Mouse (Mus musculus): Measurements from ENCODE around the gene Marveld1. TPM values are rescaled to one million over a fixed set of nuclear protein-coding genes. Genes with fewer than 3 reads are reported as not detected.

The Marveld1 gene
- total RNA-seq, 2 experiments from 2014 or later: 9.8 to 9.9 TPM

DNA sequence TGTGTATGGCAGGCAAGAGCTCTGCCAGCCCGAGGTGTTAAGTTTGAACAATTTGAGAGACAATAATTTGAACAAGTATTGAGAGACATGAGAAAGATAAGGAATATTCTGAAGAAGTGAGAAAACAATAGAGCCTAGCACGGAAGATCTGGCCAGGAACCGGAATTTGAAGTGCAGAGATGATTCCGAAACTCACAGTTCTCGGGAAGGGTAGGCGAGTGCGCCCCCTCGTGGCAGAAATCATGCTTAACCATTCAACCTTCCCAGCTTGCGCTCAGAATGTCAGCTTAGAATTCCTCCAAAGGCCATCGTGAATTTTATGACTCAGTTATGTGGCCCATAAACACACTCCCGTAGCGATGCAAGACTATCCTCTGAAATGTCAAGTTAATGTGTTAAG lies 18.9 kb downstream of the Marveld1 start:
- intact Hi-C loops (cut with DNase I): loop anchor here (2.0 to 5.0 kb wide), 3 partner anchors 21 to 129 kb away; partner anchors contain the start of genes Ankrd2 and Pi4k2a

GRCm38 (mm10) chr19:42166766-42167165 lies 19.6 kb downstream of the Marveld1 start:
- no peak for DNase-seq (ENCODE audit: low spot score in 2 of 2)
- intact Hi-C loops (cut with DNase I): loop anchor here (2.0 to 5.0 kb wide), 3 partner anchors 22 to 129 kb away; partner anchors contain the start of genes Ankrd2 and Pi4k2a

More for the DNA sequence above, 18.9 kb downstream of the Marveld1 start:
- DNase-seq (ENCODE audit: low spot score in 2 of 2): peak; percentile 85 to 91

DNA sequence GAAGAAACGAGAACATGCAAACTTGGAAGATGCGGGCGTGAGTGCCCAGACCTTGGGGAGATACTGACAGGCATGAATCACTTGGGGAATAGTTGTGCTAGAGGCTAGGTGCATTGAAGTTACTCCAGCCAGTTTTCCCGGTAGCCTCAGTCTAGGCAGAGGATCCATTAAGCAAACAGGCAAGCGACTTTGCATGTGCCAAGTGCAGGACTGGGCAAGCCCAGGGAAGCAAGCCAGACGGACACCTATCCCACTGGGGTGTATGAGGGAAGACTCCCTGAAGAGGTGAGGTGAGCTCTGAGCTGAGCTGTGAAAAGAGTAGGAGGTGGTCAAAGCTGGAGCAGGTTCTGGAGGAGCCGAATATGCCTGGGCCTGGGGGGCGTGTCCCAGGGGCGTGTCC lies 20.3 kb downstream of the Marveld1 start:
- DNase-seq (ENCODE audit: low spot score in 2 of 2): no peak
- intact Hi-C loops (cut with DNase I): loop anchor here (2.0 to 5.0 kb wide), 3 partner anchors 23 to 130 kb away; partner anchors contain the start of genes Ankrd2 and Pi4k2a

- DNase-seq (ENCODE audit: low spot score in 2 of 2): peak in 1 of 2 experiments; percentile 13
- intact Hi-C loops (cut with DNase I): loop anchor here (5.0 kb wide), 2 partner anchors 77 to 132 kb away; partner anchors contain the start of genes Ankrd2 and Pi4k2a
Measured at GRCm38 (mm10) chr19:42169322-42169975, 22.2 kb downstream of the Marveld1 start.

- DNase-seq (ENCODE audit: low spot score in 2 of 2): peak; percentile 94 to 96
- intact Hi-C loops (cut with DNase I): no loop called here
Measured at GRCm38 (mm10) chr19:42170025-42170969, 23.1 kb downstream of the Marveld1 start.

- intact Hi-C loops (cut with DNase I): no loop called here
Measured at GRCm38 (mm10) chr19:42176841-42177240, 29.6 kb downstream of the Marveld1 start.

GRCm38 (mm10) chr19:42177461-42177860 lies 30.3 kb downstream of the Marveld1 start:
- intact Hi-C loops (cut with DNase I): no loop called here
- DNase-seq (ENCODE audit: low spot score in 2 of 2): no peak

More at GRCm38 (mm10) chr19:42176841-42177240, 29.6 kb downstream of the Marveld1 start:
- DNase-seq (ENCODE audit: low spot score in 2 of 2): no peak

DNA sequence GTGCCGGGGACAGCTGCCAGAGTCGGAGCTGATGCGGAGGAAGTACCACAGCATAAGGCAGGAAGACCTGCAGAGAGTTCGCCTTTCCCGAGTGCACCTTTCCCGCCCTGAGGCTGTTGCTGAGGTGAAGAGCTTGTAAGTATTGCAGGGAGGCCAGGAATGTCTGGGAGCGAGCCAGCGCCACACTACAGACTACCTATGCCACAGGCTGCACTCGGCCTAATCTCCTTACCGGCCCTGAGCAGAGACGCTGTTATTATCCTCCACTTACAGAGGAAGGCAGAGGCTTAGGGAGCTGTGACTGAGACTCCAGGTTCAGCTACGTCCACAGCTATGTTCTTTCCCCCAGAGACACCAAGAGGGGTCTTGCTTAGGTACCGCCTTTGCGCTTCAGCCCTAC lies 32.2 kb downstream of the Marveld1 start:
- intact Hi-C loops (cut with DNase I): no loop called here
- no peak for DNase-seq (ENCODE audit: low spot score in 2 of 2)

DNA sequence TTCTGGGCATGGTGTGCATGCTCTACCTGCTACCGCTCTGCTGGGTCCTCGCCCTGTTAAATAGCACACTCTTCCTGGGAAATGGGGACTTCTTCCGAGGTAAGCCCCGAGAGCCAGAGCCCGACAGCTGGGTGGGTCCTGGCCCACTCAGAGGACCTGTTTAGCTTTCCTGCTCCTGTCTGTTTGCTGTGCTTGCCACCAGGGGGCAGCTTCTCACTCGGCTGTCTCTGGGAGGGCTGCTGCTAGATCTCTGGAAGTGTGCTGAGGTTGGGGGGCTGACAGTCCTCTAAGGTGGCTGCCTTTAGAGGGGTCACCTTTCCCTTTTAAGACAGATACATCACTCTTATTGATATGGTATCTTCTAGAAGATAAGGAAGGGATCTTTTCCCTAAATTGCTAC lies 35.5 kb downstream of the Marveld1 start:
- intact Hi-C loops (cut with DNase I): no loop called here
- DNase-seq (ENCODE audit: low spot score in 2 of 2): no peak

DNA sequence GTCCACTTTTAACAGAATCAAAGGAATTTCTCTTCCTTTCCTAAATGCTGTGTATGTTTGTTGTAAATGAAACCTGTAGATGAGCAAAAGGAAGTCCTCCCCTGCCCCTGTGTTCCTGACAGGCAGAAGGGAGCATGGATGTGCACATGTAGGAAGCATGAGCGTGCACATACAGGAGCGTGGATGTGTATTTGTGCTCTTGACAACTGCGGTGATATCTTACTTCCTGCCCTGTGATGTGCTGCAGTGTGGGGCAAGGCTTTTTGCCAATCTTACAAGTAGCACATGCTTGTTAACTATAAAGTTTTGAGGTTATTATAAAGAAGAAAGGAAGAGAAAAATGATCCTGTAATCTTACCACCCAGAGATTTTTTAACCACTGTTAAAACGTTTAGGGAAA lies 42.5 kb downstream of the Marveld1 start:
- DNase-seq (ENCODE audit: low spot score in 2 of 2): no peak

GRCm38 (mm10) chr19:42190494-42190893 lies 43.3 kb downstream of the Marveld1 start:
- peak in 1 of 2 experiments; percentile 52 for DNase-seq (ENCODE audit: low spot score in 2 of 2)
- intact Hi-C loops (cut with DNase I): loop anchor here (2.0 kb wide), 1 partner anchor 82 kb away; no protein-coding TSS in a partner anchor

More for the DNA sequence above, 42.5 kb downstream of the Marveld1 start:
- intact Hi-C loops (cut with DNase I): loop anchor here (2.0 kb wide), 1 partner anchor 83 kb away; no protein-coding TSS in a partner anchor

GRCm38 (mm10) chr19:42193311-42193710 lies 46.1 kb downstream of the Marveld1 start:
- intact Hi-C loops (cut with DNase I): no loop called here
- DNase-seq (ENCODE audit: low spot score in 2 of 2): no peak

DNA sequence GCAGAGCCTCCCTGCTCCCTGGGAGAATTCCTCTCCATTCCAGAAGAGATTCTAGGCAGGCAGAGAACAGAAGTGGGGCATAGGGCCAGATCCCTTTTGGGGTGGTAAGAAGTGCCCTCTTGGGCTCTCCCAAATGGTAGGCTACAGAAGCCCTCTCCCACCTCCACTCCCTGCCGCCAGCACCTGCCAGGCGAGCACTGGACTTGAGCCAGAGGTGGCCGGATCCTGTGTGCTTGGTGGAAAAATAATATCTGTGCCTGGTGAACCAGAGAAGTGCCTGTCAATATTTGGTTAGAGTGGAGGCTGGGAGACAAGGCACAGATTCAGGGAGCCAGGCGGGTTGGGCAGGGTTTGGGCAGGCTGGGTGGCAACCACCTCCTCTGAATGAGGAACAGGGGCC lies 49.2 kb downstream of the Marveld1 start:
- DNase-seq (ENCODE audit: low spot score in 2 of 2): no peak
- intact Hi-C loops (cut with DNase I): no loop called here

DNA sequence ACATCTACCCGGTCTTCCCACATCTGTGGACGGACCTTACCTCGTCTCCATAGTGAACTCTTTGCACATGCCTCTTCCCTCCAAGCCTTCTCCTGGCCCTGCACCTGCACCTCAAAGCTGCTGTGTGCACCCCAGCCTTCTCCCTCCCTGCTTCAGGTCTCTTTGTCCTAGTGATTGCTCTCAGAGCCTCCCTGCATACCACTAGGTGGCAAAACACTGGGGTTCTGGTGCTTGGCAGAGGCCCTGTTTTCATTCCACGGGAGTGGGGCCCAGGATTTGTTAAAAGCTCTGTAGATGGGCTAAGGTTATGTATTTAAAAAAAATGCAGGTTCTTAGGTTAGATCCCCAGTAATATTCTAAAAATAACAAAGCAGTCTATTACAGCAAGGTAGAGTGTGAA lies 49.9 kb downstream of the Marveld1 start:
- no peak for DNase-seq (ENCODE audit: low spot score in 2 of 2)
- intact Hi-C loops (cut with DNase I): no loop called here

DNA sequence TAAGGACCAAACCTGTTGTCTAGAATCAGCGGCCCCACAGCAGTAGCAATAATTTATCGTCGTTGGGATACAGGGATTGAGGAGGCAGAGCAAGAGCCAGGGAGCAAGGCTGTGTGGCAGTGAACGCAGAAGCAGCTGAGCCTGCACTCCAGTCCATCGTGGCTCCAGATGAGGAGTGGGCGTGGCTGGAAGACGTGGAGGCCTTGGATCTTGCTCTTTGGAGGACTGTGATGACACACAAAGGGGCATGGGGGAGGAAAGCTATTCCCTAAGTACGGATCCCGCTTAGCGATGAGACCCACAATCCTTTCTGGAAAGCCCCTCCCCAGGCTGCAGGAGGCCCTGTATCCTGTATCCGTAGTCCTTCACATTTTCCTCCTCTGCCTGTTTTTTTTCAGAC lies 50.8 kb downstream of the Marveld1 start:
- DNase-seq (ENCODE audit: low spot score in 2 of 2): no peak

More for the DNA sequence above, 50.8 kb downstream of the Marveld1 start:
- intact Hi-C loops (cut with DNase I): no loop called here

Other genes with a start within 250 kb of the Marveld1 start
- gene Pgam1, start 235.5 kb upstream of the Marveld1 start, total RNA-seq (2021): 100 to 1,000 TPM; 574 to 598 TPM
- 10 to 100 TPM; 28.0 to 28.5 TPM for gene Exosc1, start 214.0 kb upstream of the Marveld1 start, total RNA-seq (2021)
- gene Zdhhc16, start 213.9 kb upstream of the Marveld1 start, total RNA-seq (2021): 10 to 100 TPM; 45.3 to 46.2 TPM
- gene Mms19, start 166.2 kb upstream of the Marveld1 start, total RNA-seq (2021): 10 to 100 TPM; 23.7 to 27.0 TPM
- gene Ubtd1, start 165.6 kb upstream of the Marveld1 start, total RNA-seq (2021): 10 to 100 TPM; 10.7 to 13.6 TPM
- gene Ankrd2, start 111.4 kb upstream of the Marveld1 start, total RNA-seq (2021): under 1 TPM in 1 of 2 experiments, not detected in 1; 0.30 TPM
- 1 to 10 TPM; 3.1 to 5.0 TPM for gene Hoga1, start 101.8 kb upstream of the Marveld1 start, total RNA-seq (2021)
- gene 4933411K16Rik, start 95.2 kb upstream of the Marveld1 start, total RNA-seq (2021): under 1 TPM; 0.53 to 0.55 TPM
- gene Morn4, start 61.0 kb upstream of the Marveld1 start, total RNA-seq (2021): 10 to 100 TPM; 67.3 to 70.9 TPM
- gene Pi4k2a, start 56.9 kb upstream of the Marveld1 start, total RNA-seq (2021): 10 to 100 TPM; 61.0 to 63.1 TPM
- 10 to 100 TPM; 28.2 to 29.1 TPM for gene Avpi1, start 18.3 kb upstream of the Marveld1 start, total RNA-seq (2021)
- gene Zfyve27, start 16.6 kb downstream of the Marveld1 start, total RNA-seq (2021): 10 to 100 TPM; 84.6 to 95.8 TPM
- gene Sfrp5, start 54.9 kb downstream of the Marveld1 start, total RNA-seq (2021): 1 to 10 TPM in 1 of 2 experiments, under 1 TPM in 1; 0.62 to 1.3 TPM
- 100 to 1,000 TPM; 130 to 140 TPM for gene Golga7b, start 100.2 kb downstream of the Marveld1 start, total RNA-seq (2021)